In genomic region chr3:96563911-96564632, GRCm38 (mm10) we compare ENCODE assay signal across 9 mouse cellular contexts. TPM values are rescaled to one million over a fixed set of nuclear protein-coding genes. Genes with fewer than 3 reads are reported as not detected.
DNase-seq lines count a peak whose midpoint lies in the region; ATAC-seq and TF ChIP-seq lines count a peak whose summit lies in the region.
"Had no signal": no experiment of that assay in that cellular context is flagged by ENCODE, and none has a peak within 500 bp of the region (broad histone marks: within the 10 kb centered on the region; RNA-seq: fewer than 3 reads in every experiment).

No protein-coding gene starts in this region.

- H3K4me1 ChIP-seq in embryonic facial prominence, embryonic 13.5 days, result peaks cover 34% of the 10 kb centered on the region
- no peaks in the 10 kb centered on the region for H3K4me1 ChIP-seq in cerebellum, adult 2 months (ENCODE audit: control insufficient read depth, insufficient read depth, low read length)

- no peaks in the 10 kb centered on the region for H3K9me3 ChIP-seq in embryonic facial prominence, embryonic 13.5 days
- H3K9me3 ChIP-seq: forebrain, embryonic 12.5 days had no signal

- H3K36me3 ChIP-seq in embryonic facial prominence, embryonic 13.5 days, result peaks cover 22% of the 10 kb centered on the region

- 69% methylated on average over 10 of the region's 10 CpGs for WGBS in embryonic facial prominence, embryonic 13.5 days
- WGBS in cerebellum, adult 2 months, result 69% methylated on average over 10 of the region's 10 CpGs

- H3K9ac ChIP-seq in embryonic facial prominence, embryonic 13.5 days, result no peak overlapping the region
- H3K9ac ChIP-seq: forebrain, embryonic 12.5 days had no signal

- no peak for TF ChIP-seq CTCF in cerebellum, adult 2 months (IDR thresholded peaks at IDR 0.05; ENCODE audit: borderline replicate concordance, insufficient read depth, low read depth, low read length)

- ATAC-seq in embryonic facial prominence, embryonic 13.5 days (ENCODE audit: insufficient number of reproducible peaks, insufficient read depth, low FRiP score, low TSS enrichment, low read depth), result no peak

- no peak for TF ChIP-seq POLR2A in cerebellum, adult 2 months (IDR thresholded peaks at IDR 0.05; ENCODE audit: borderline replicate concordance, insufficient read depth, low read length)

- no peak overlapping the region for H3K4me3 ChIP-seq in embryonic facial prominence, embryonic 13.5 days
- H3K4me3 ChIP-seq in cerebellum, adult 2 months (replicated peaks; ENCODE audit: insufficient read depth, low read depth, low read length), result no peak overlapping the region
- H3K4me3 ChIP-seq: forebrain, embryonic 12.5 days had no signal

- H3K27me3 ChIP-seq in embryonic facial prominence, embryonic 13.5 days, result no peaks in the 10 kb centered on the region
- no peaks in the 10 kb centered on the region for H3K27me3 ChIP-seq in cerebellum, adult 2 months (ENCODE audit: control insufficient read depth, insufficient read depth, low read length)
- H3K27me3 ChIP-seq: forebrain, embryonic 12.5 days had no signal

- no peak overlapping the region for H3K4me2 ChIP-seq in embryonic facial prominence, embryonic 13.5 days
- H3K4me2 ChIP-seq: forebrain, embryonic 12.5 days had no signal

- peak overlapping the region; percentile 51; the same call in 1 of the 2 replicates for H3K27ac ChIP-seq in embryonic facial prominence, embryonic 13.5 days
- H3K27ac ChIP-seq in cerebellum, adult 2 months (ENCODE audit: insufficient read depth, low read length), result no peak overlapping the region

- peak; percentile 78 to 80 for DNase-seq in heart, adult 18-20 months
- no peak for DNase-seq in heart, postnatal 4 days
- DNase-seq in kidney, postnatal 10 days, result peak; percentile 55
- DNase-seq in lung, postnatal 4 days, result peak; percentile 60 to 63
- no peak for DNase-seq in embryo, embryonic 9.5 days (ENCODE audit: extremely low spot score)
- DNase-seq in cerebellum, adult 2 months, result no peak
- no peak for DNase-seq in adrenal gland, postnatal 25 days

RNA-seq across cellular contexts. Expression of gene Txnip, which starts 6.3 kb away (rescaled TPM):
- total RNA-seq in heart, adult 18-20 months (2021), result 100 to 1,000 TPM; 435 to 530 TPM
- 100 to 1,000 TPM; 286 to 331 TPM for total RNA-seq in heart, postnatal 4 days (2021)
- 113 and 137 TPM in 2 replicates for polyA plus RNA-seq in embryonic facial prominence, embryonic 13.5 days (2015; fragmentation: Nextera tagmentation; extraction: Ambion mirVana)
- polyA plus RNA-seq in cerebellum, adult 2 months (2012; rRNA removed), result 15.2 and 21.9 TPM in 2 replicates
- 421 and 586 TPM in 2 replicates for total RNA-seq in adrenal gland, postnatal 25 days (2021)

RNA-seq across cellular contexts. Expression of gene Gm16253, which starts 12.7 kb away (rescaled TPM):
- 1 to 10 TPM; 1.6 to 1.9 TPM for total RNA-seq in heart, adult 18-20 months (2021)
- 1 to 10 TPM; 2.5 to 2.9 TPM for total RNA-seq in heart, postnatal 4 days (2021)
- 1.3 and 1.5 TPM in 2 replicates for polyA plus RNA-seq in embryonic facial prominence, embryonic 13.5 days (2015; fragmentation: Nextera tagmentation; extraction: Ambion mirVana)
- polyA plus RNA-seq in cerebellum, adult 2 months (2012; rRNA removed), result not detected in 2 replicates
- not detected in 2 replicates for total RNA-seq in adrenal gland, postnatal 25 days (2021)

RNA-seq across cellular contexts. Expression of gene Polr3gl, which starts 29.9 kb away (rescaled TPM):
- 10 to 100 TPM; 26.7 to 30.5 TPM for total RNA-seq in heart, adult 18-20 months (2021)
- 10 to 100 TPM; 20.4 to 24.0 TPM for total RNA-seq in heart, postnatal 4 days (2021)
- 53.7 and 56.7 TPM in 2 replicates for polyA plus RNA-seq in embryonic facial prominence, embryonic 13.5 days (2015; fragmentation: Nextera tagmentation; extraction: Ambion mirVana)
- polyA plus RNA-seq in cerebellum, adult 2 months (2012; rRNA removed), result 53.1 and 55.5 TPM in 2 replicates
- total RNA-seq in adrenal gland, postnatal 25 days (2021), result 37.7 and 44.9 TPM in 2 replicates

RNA-seq across cellular contexts. Expression of gene Ankrd34a, which starts 32.4 kb away (rescaled TPM):
- total RNA-seq in heart, adult 18-20 months (2021), result 1 to 10 TPM in 1 of 2 experiments, under 1 TPM in 1; 0.59 to 1.4 TPM
- 1 to 10 TPM; 1.8 to 3.1 TPM for total RNA-seq in heart, postnatal 4 days (2021)
- 3.1 and 3.2 TPM in 2 replicates for polyA plus RNA-seq in embryonic facial prominence, embryonic 13.5 days (2015; fragmentation: Nextera tagmentation; extraction: Ambion mirVana)
- polyA plus RNA-seq in cerebellum, adult 2 months (2012; rRNA removed), result 53.2 and 58.1 TPM in 2 replicates
- 0.71 and 0.97 TPM in 2 replicates for total RNA-seq in adrenal gland, postnatal 25 days (2021)

RNA-seq across cellular contexts. Expression of gene Lix1l, which starts 36.9 kb away (rescaled TPM):
- 10 to 100 TPM; 24.4 to 27.4 TPM for total RNA-seq in heart, adult 18-20 months (2021)
- total RNA-seq in heart, postnatal 4 days (2021), result 10 to 100 TPM; 53.1 to 56.6 TPM
- polyA plus RNA-seq in embryonic facial prominence, embryonic 13.5 days (2015; fragmentation: Nextera tagmentation; extraction: Ambion mirVana), result 8.8 and 9.3 TPM in 2 replicates
- 23.9 and 24.7 TPM in 2 replicates for polyA plus RNA-seq in cerebellum, adult 2 months (2012; rRNA removed)
- total RNA-seq in adrenal gland, postnatal 25 days (2021), result 32.9 and 50.0 TPM in 2 replicates

Comparison
In these comparisons a context has a peak if more than half of its experiments do, and no peak if none do; other contexts are left out.
1. DNase-seq: peak in heart, adult 18-20 months (2 of 2), kidney, postnatal 10 days (single experiment) and lung, postnatal 4 days (2 of 2); none in heart, postnatal 4 days (single experiment), embryo, embryonic 9.5 days (single experiment), cerebellum, adult 2 months (0 of 2) and adrenal gland, postnatal 25 days (single experiment).